Mouse (Mus musculus): ENCODE results near the gene Lag3. TPM values are rescaled to one million over a fixed set of nuclear protein-coding genes. Genes with fewer than 3 reads are reported as not detected.

The Lag3 gene
- polyA plus RNA-seq, 1 experiment from 2014 or later, result 0.64 TPM

DNA sequence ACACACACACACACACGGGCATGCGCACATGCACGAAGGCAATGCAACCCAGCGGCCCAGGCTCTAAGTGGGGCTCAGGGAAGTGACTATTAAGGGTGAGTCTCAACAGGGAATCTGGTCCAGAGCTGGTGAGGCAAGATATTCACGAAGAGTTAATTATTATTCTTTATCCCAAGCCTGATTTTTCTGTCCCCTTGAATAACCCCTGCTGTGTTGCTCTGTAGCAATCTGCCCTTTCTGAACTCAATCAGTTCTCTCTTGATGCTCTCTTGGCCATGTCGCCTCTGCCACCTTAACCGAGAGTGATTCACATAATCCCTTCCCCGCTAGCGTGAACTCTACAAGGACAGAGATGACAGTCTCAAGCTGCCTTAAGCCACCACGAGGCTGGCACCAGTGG lies 28.2 kb downstream of the Lag3 start:
- ATAC-seq (replicated peaks; ENCODE audit: low FRiP score), result no peak
- WGBS, result 77% methylated on average over 10 of the region's 10 CpGs
- no peaks in the 10 kb centered on the region for H3K4me1 ChIP-seq (replicated peaks; ENCODE audit: control insufficient read depth, insufficient read depth, low read length)

DNA sequence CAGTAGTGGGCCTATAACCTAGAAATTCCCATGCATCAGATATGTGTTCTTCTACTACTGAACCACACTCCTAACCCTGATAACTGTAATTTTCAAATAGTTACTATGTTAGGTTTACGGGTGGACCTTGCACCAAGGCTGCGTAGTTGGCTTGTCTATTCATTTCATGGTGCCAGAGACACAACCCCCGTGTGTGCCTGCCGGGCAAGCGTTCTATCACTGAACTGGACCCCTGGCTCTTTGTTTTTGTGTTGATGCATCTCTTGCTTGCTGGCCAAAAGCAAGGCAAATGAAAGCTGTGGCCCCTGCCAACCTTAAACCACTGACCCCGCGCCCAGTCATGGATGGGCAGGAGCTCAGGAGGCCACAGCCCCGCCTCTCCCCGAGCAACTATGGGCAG lies 29.7 kb downstream of the Lag3 start:
- ATAC-seq (replicated peaks; ENCODE audit: low FRiP score), result no peak
- Histone ChIP-seq H3K36me3 (ENCODE audit: control insufficient read depth, insufficient read depth, low read length) (no peaks in the 10 kb centered on the region), H3K9me3 (ENCODE audit: control insufficient read depth, low read length) (no peaks in the 10 kb centered on the region), H3K4me3 (ENCODE audit: low read depth, low read length) (no peak overlapping the region), H3K4me1 (replicated peaks; ENCODE audit: control insufficient read depth, insufficient read depth, low read length) (no peaks in the 10 kb centered on the region), H3K4me2 (no peak overlapping the region), H3K27me3 (replicated peaks; ENCODE audit: control insufficient read depth, insufficient read depth, low read length) (no peaks in the 10 kb centered on the region), H3K27ac (ENCODE audit: low read depth, low read length) (no peak overlapping the region), H3K9ac (ENCODE audit: low read depth, low read length) (no peak overlapping the region)
- 89% methylated on average over 9 of the region's 9 CpGs for WGBS
- DNase-seq (ENCODE audit: low spot score), result no peak

More for the DNA sequence above, 28.2 kb downstream of the Lag3 start:
- no peaks in the 10 kb centered on the region for H3K36me3 ChIP-seq (ENCODE audit: control insufficient read depth, insufficient read depth, low read length)
- H3K9ac ChIP-seq (ENCODE audit: low read depth, low read length), result no peak overlapping the region
- no peak overlapping the region for H3K27ac ChIP-seq (ENCODE audit: low read depth, low read length)
- no peaks in the 10 kb centered on the region for H3K9me3 ChIP-seq (ENCODE audit: control insufficient read depth, low read length)
- DNase-seq (ENCODE audit: low spot score), result no peak
- H3K4me2 ChIP-seq, result no peak overlapping the region
- no peak overlapping the region for H3K4me3 ChIP-seq (ENCODE audit: low read depth, low read length)
- H3K27me3 ChIP-seq (replicated peaks; ENCODE audit: control insufficient read depth, insufficient read depth, low read length), result no peaks in the 10 kb centered on the region

DNA sequence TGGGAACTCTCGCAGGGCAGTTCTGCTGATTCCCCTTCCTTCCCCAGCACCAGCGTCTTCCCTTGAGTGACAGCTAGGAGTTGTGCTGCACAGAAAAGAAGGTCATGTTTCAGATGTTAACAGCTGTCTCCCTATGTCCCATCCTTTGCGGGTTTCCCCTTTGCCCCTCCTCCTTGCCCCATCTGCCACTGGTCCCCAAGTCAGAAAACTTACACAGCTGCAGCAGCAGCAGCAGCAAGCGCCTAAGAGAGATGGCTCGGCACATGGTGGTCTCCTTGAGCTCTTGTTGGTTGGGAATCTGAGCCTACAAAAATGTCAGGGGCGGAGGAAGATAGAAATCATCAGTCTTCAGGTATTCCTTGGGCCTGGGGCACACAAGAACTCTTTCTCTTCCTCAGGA lies 32.1 kb downstream of the Lag3 start:
- no peaks in the 10 kb centered on the region for H3K27me3 ChIP-seq (replicated peaks; ENCODE audit: control insufficient read depth, insufficient read depth, low read length)
- no peak overlapping the region for H3K9ac ChIP-seq (ENCODE audit: low read depth, low read length)
- no peaks in the 10 kb centered on the region for H3K9me3 ChIP-seq (ENCODE audit: control insufficient read depth, low read length)
- DNase-seq (ENCODE audit: low spot score), result no peak
- ATAC-seq (replicated peaks; ENCODE audit: low FRiP score), result no peak
- no peak overlapping the region for H3K27ac ChIP-seq (ENCODE audit: low read depth, low read length)
- no peak overlapping the region for H3K4me3 ChIP-seq (ENCODE audit: low read depth, low read length)
- no peaks in the 10 kb centered on the region for H3K36me3 ChIP-seq (ENCODE audit: control insufficient read depth, insufficient read depth, low read length)
- no peak overlapping the region for H3K4me2 ChIP-seq
- no peaks in the 10 kb centered on the region for H3K4me1 ChIP-seq (replicated peaks; ENCODE audit: control insufficient read depth, insufficient read depth, low read length)
- 53% methylated on average over 6 of the region's 6 CpGs for WGBS

DNA sequence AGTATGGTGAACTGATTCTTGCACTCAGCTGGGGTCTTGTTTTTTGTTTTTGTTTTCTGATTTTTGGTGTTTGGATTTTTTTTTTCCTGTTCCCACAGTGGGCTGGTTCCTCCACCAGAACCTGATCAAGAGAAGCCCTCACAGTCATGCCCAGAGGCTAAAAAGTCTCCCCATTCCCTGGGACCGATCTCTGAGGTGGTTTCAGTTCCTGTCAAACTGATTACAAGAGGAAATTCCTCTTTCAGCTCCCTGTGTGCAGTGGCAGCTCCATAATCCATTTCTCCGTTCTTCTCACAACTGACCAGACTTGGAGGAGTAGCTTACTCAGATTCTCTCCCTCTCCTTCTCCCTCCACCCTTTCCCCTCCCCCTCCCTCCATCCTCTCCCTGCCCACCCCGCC lies 37.2 kb downstream of the Lag3 start:
- Histone ChIP-seq H3K9me3 (ENCODE audit: control insufficient read depth, low read length) (no peaks in the 10 kb centered on the region), H3K9ac (ENCODE audit: low read depth, low read length) (no peak overlapping the region), H3K27me3 (replicated peaks; ENCODE audit: control insufficient read depth, insufficient read depth, low read length) (no peaks in the 10 kb centered on the region), H3K4me2 (no peak overlapping the region), H3K4me3 (ENCODE audit: low read depth, low read length) (no peak overlapping the region), H3K36me3 (ENCODE audit: control insufficient read depth, insufficient read depth, low read length) (no peaks in the 10 kb centered on the region), H3K27ac (ENCODE audit: low read depth, low read length) (no peak overlapping the region), H3K4me1 (replicated peaks; ENCODE audit: control insufficient read depth, insufficient read depth, low read length) (no peaks in the 10 kb centered on the region)
- DNase-seq (ENCODE audit: low spot score), result no peak
- 14% methylated on average over 3 of the region's 3 CpGs for WGBS
- ATAC-seq (replicated peaks; ENCODE audit: low FRiP score), result no peak

DNA sequence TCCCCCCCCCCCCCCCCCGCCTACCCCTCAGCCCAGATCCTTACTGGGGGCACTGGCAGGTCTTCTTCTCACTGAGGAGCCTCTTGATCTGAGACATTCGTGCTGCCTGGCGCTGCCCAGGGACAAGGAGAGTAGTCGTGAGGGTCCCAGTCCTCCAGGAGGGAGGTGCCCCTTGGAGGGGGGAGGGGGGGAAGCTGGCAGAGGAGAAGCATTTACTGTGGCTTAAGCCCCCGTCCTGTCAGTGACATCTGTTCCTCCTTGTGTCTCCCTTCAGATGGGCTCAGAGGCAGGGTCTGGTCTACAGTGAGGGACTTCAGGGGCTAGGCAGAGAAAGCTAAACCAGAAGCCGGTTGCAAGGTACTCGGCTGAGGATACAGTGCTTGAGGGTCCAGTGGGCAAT lies 44.9 kb downstream of the Lag3 start:
- no peak for ATAC-seq (replicated peaks; ENCODE audit: low FRiP score)
- H3K27me3 ChIP-seq (replicated peaks; ENCODE audit: control insufficient read depth, insufficient read depth, low read length), result peaks cover 48% of the 10 kb centered on the region
- no peaks in the 10 kb centered on the region for H3K36me3 ChIP-seq (ENCODE audit: control insufficient read depth, insufficient read depth, low read length)
- H3K4me2 ChIP-seq, result no peak overlapping the region
- no peak overlapping the region for H3K27ac ChIP-seq (ENCODE audit: low read depth, low read length)
- H3K9ac ChIP-seq (ENCODE audit: low read depth, low read length), result no peak overlapping the region
- WGBS, result 63% methylated on average over 6 of the region's 7 CpGs
- no peak overlapping the region for H3K4me3 ChIP-seq (ENCODE audit: low read depth, low read length)
- H3K9me3 ChIP-seq (ENCODE audit: control insufficient read depth, low read length), result no peaks in the 10 kb centered on the region
- peaks cover 4% of the 10 kb centered on the region; the same call in 1 of the 2 replicates for H3K4me1 ChIP-seq (replicated peaks; ENCODE audit: control insufficient read depth, insufficient read depth, low read length)
- DNase-seq (ENCODE audit: low spot score), result no peak

DNA sequence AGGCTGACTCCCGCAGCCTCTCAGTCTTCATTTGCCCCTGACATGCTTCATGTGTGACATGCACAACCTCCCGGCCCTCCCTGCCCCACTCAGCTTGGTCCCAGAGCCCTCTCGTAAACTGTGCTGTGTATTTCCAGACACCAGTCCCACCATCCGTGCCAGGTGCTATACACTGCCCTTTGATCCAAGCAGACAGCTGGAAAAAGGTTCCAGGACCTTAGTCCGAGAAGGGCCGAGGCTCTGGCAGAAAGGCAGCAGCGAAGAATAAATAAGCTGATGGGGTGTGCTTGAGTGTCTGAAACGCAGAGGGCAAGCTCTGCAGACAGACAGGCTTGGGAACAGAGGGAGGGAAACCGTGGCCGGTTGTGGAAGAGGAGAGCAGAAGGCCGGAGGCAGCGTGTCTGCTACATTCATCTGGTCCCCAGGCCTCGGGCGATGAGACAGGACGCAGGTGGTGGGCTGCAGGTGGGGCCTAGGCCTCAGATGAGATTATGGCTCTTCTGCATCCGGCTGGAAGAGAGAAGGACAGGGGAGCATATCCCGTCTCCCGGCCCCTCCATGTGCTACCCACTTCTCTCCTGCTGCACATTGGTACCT lies 45.6 kb downstream of the Lag3 start:
- no peak for ATAC-seq (replicated peaks; ENCODE audit: low FRiP score)
- 76% methylated on average over 18 of the region's 18 CpGs for WGBS
- no peak overlapping the region for H3K9ac ChIP-seq (ENCODE audit: low read depth, low read length)

DNA sequence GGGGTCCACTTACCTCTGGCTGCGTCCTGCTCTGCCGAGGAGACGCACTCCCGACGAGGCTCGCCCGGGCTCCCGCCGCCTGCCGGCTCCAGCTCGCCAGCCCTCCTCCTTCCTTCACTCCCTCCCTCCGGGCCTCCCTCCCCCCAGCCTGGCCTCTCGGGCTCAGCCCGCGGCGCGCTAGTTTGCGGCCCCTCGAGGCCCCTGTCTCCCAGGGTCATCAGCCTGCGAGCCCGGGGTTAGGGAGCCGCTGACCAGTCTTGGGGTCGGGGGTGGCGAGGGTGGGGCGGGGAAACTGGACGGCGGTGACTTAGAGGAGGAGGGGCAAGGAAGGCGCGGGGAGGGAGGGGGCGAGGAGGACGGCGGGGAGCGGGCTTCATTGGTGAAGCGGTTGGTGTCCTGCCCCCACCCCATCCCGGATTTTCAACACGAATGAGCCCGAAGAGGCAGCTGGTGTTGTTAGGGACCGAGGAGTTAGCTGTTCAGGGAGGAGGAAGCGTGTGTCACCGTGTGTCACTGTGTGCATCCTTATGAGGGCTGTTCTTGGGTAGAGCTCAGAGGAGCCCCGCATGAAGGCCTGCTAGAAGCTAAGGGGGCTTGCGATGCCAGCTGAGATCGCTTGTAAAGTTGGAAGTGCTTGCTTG lies 47.7 kb downstream of the Lag3 start, which contains the start of gene Gpr162:
Gene Gpr162 (minus strand): TSS at position 326 of the 641 bp plus-strand sequence.
- DNase-seq (ENCODE audit: low spot score) (peak; percentile 68), ATAC-seq (replicated peaks; ENCODE audit: low FRiP score) (peak; percentile 42)
- no peak within 1 kb of the TSS for H3K27ac ChIP-seq (ENCODE audit: low read depth, low read length)
- H3K9me3 ChIP-seq (ENCODE audit: control insufficient read depth, low read length), result no peaks in the 10 kb centered on the region
- H3K4me2 ChIP-seq, result peak within 1 kb of the TSS; percentile 88
- H3K9ac ChIP-seq (ENCODE audit: low read depth, low read length), result peak within 1 kb of the TSS; percentile 58
- H3K27me3 ChIP-seq (replicated peaks; ENCODE audit: control insufficient read depth, insufficient read depth, low read length), result peaks cover 74% of the 10 kb centered on the region
- no peaks in the 10 kb centered on the region for H3K36me3 ChIP-seq (ENCODE audit: control insufficient read depth, insufficient read depth, low read length)
- H3K4me3 ChIP-seq (ENCODE audit: low read depth, low read length), result peak within 1 kb of the TSS; percentile 54
- 1% methylated on average over 37 of the region's 43 CpGs for WGBS
- peaks cover 4% of the 10 kb centered on the region; the same call in 1 of the 2 replicates for H3K4me1 ChIP-seq (replicated peaks; ENCODE audit: control insufficient read depth, insufficient read depth, low read length)

More for the DNA sequence above, 45.6 kb downstream of the Lag3 start:
- H3K9me3 ChIP-seq (ENCODE audit: control insufficient read depth, low read length), result no peaks in the 10 kb centered on the region
- no peak for DNase-seq (ENCODE audit: low spot score)
- no peak overlapping the region for H3K27ac ChIP-seq (ENCODE audit: low read depth, low read length)
- no peak overlapping the region for H3K4me3 ChIP-seq (ENCODE audit: low read depth, low read length)
- H3K4me1 ChIP-seq (replicated peaks; ENCODE audit: control insufficient read depth, insufficient read depth, low read length), result peaks cover 4% of the 10 kb centered on the region; the same call in 1 of the 2 replicates
- peaks cover 53% of the 10 kb centered on the region for H3K27me3 ChIP-seq (replicated peaks; ENCODE audit: control insufficient read depth, insufficient read depth, low read length)
- no peak overlapping the region for H3K4me2 ChIP-seq
- H3K36me3 ChIP-seq (ENCODE audit: control insufficient read depth, insufficient read depth, low read length), result no peaks in the 10 kb centered on the region

DNA sequence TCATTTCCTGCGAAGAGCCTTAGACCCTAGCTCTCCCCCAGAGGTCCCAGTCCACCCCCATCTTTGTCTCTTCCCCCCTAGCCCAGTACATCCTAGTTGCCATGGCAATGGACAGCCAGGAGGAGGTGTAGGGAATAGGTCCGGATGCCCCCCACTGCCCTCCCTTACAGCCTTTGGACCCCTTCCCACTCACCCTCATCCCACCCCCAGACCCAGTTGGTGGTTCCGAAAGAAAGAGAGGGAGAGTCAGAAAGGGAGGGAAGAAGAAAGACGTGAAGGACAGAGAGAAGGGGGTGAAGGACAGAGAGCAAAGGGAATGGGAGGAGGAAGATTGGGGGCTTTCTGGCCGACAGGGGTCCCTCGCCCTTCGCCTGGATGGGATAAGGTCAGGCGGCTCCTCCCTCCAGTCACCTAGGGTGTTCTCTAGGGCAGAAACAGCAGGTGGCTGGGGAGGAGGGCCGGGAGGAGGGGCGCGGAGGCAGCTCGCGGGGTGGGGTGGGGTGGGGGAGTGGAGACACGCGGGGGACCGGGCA lies 48.3 kb downstream of the Lag3 start:
- WGBS, result 2% methylated on average over 11 of the region's 16 CpGs
- no peaks in the 10 kb centered on the region for H3K9me3 ChIP-seq (ENCODE audit: control insufficient read depth, low read length)
- peak overlapping the region; percentile 58 for H3K9ac ChIP-seq (ENCODE audit: low read depth, low read length)
- H3K27me3 ChIP-seq (replicated peaks; ENCODE audit: control insufficient read depth, insufficient read depth, low read length), result peaks cover 80% of the 10 kb centered on the region
- H3K27ac ChIP-seq (ENCODE audit: low read depth, low read length), result no peak overlapping the region
- H3K4me2 ChIP-seq, result peak overlapping the region; percentile 88
- H3K4me3 ChIP-seq (ENCODE audit: low read depth, low read length), result peak overlapping the region; percentile 54
- peaks cover 4% of the 10 kb centered on the region; the same call in 1 of the 2 replicates for H3K4me1 ChIP-seq (replicated peaks; ENCODE audit: control insufficient read depth, insufficient read depth, low read length)
- no peaks in the 10 kb centered on the region for H3K36me3 ChIP-seq (ENCODE audit: control insufficient read depth, insufficient read depth, low read length)
- ATAC-seq (replicated peaks; ENCODE audit: low FRiP score), result peak; percentile 11; the same call in 1 of the 2 replicates
- DNase-seq (ENCODE audit: low spot score), result no peak

Measured in liver, embryonic 11.5 days (tissue).